Mouse (Mus musculus): ENCODE data around the gene Gpr61. TPM values are rescaled to one million over a fixed set of nuclear protein-coding genes. Genes with fewer than 3 reads are reported as not detected.

Gene Gpr61
- polyA plus RNA-seq, 1 experiment from 2014 or later = 6.1 TPM

GRCm38 (mm10) chr3:108140786-108141185, 13.9 kb downstream of the Gpr61 start:
- peaks cover 27% of the 10 kb centered on the region for H3K4me1 ChIP-seq (replicated peaks)
- H3K4me2 ChIP-seq = no peak overlapping the region
- no peak overlapping the region for H3K27ac ChIP-seq (replicated peaks)
- ATAC-seq (ENCODE audit: low FRiP score, low read depth) = no peak
- 83% methylated on average over 4 of the region's 4 CpGs for WGBS
- H3K9ac ChIP-seq = no peak overlapping the region
- H3K4me3 ChIP-seq = no peak overlapping the region
- H3K36me3 ChIP-seq = no peaks in the 10 kb centered on the region
- H3K9me3 ChIP-seq = no peaks in the 10 kb centered on the region
- H3K27me3 ChIP-seq = no peaks in the 10 kb centered on the region

- no peak overlapping the region for H3K9ac ChIP-seq
Measured at GRCm38 (mm10) chr3:108139113-108139512, 15.6 kb downstream of the Gpr61 start.

GRCm38 (mm10) chr3:108134701-108135100, 20.0 kb downstream of the Gpr61 start:
- Histone ChIP-seq H3K4me2 (no peak overlapping the region), H3K27me3 (no peaks in the 10 kb centered on the region), H3K4me3 (no peak overlapping the region), H3K9ac (no peak overlapping the region), H3K27ac (replicated peaks) (0 out of 2 replicates have a peak overlapping the region, but pooled peaks have one; percentile 10), H3K9me3 (no peaks in the 10 kb centered on the region), H3K4me1 (replicated peaks) (peaks cover 20% of the 10 kb centered on the region), H3K36me3 (no peaks in the 10 kb centered on the region)
- ATAC-seq (ENCODE audit: low FRiP score, low read depth) = 0 out of 2 replicates have a peak, but pooled peaks have one; percentile 56
- WGBS = 50% methylated on average over 11 of the region's 11 CpGs

More at GRCm38 (mm10) chr3:108139113-108139512, 15.6 kb downstream of the Gpr61 start:
- no peak for ATAC-seq (ENCODE audit: low FRiP score, low read depth)
- peaks cover 29% of the 10 kb centered on the region for H3K4me1 ChIP-seq (replicated peaks)
- H3K27ac ChIP-seq (replicated peaks) = no peak overlapping the region
- 88% methylated on average over 1 of the region's 1 CpGs for WGBS
- no peak overlapping the region for H3K4me3 ChIP-seq
- no peaks in the 10 kb centered on the region for H3K9me3 ChIP-seq
- no peaks in the 10 kb centered on the region for H3K27me3 ChIP-seq
- H3K4me2 ChIP-seq = no peak overlapping the region
- H3K36me3 ChIP-seq = no peaks in the 10 kb centered on the region

GRCm38 (mm10) chr3:108132484-108132883, 22.2 kb downstream of the Gpr61 start:
- Histone ChIP-seq H3K4me2 (no peak overlapping the region), H3K36me3 (no peaks in the 10 kb centered on the region), H3K9ac (no peak overlapping the region), H3K27ac (replicated peaks) (no peak overlapping the region), H3K9me3 (no peaks in the 10 kb centered on the region), H3K4me1 (replicated peaks) (peaks cover 23% of the 10 kb centered on the region), H3K27me3 (no peaks in the 10 kb centered on the region), H3K4me3 (no peak overlapping the region)
- no peak for ATAC-seq (ENCODE audit: low FRiP score, low read depth)
- WGBS = 92% methylated on average over 1 of the region's 1 CpGs

- Histone ChIP-seq H3K4me1 (replicated peaks) (peaks cover 23% of the 10 kb centered on the region), H3K4me3 (no peak overlapping the region), H3K9ac (no peak overlapping the region), H3K27me3 (no peaks in the 10 kb centered on the region), H3K36me3 (no peaks in the 10 kb centered on the region), H3K9me3 (no peaks in the 10 kb centered on the region), H3K4me2 (no peak overlapping the region), H3K27ac (replicated peaks) (no peak overlapping the region)
- ATAC-seq (ENCODE audit: low FRiP score, low read depth) = no peak
- 87% methylated on average over 1 of the region's 1 CpGs for WGBS
Measured at GRCm38 (mm10) chr3:108131821-108132220, 22.9 kb downstream of the Gpr61 start.

GRCm38 (mm10) chr3:108131216-108131615, 23.5 kb downstream of the Gpr61 start:
- no peak overlapping the region for H3K27ac ChIP-seq (replicated peaks)
- no peaks in the 10 kb centered on the region for H3K9me3 ChIP-seq
- H3K4me3 ChIP-seq = no peak overlapping the region
- H3K4me2 ChIP-seq = no peak overlapping the region
- ATAC-seq (ENCODE audit: low FRiP score, low read depth) = no peak
- H3K27me3 ChIP-seq = no peaks in the 10 kb centered on the region
- no peaks in the 10 kb centered on the region for H3K36me3 ChIP-seq
- WGBS = 83% methylated on average over 5 of the region's 5 CpGs
- peaks cover 23% of the 10 kb centered on the region for H3K4me1 ChIP-seq (replicated peaks)
- H3K9ac ChIP-seq = no peak overlapping the region

- Histone ChIP-seq H3K27me3 (no peaks in the 10 kb centered on the region), H3K4me3 (no peak overlapping the region), H3K4me2 (no peak overlapping the region), H3K4me1 (replicated peaks) (peaks cover 12% of the 10 kb centered on the region), H3K9ac (no peak overlapping the region), H3K9me3 (no peaks in the 10 kb centered on the region), H3K27ac (replicated peaks) (no peak overlapping the region), H3K36me3 (no peaks in the 10 kb centered on the region)
- WGBS = 93% methylated on average over 4 of the region's 4 CpGs
- ATAC-seq (ENCODE audit: low FRiP score, low read depth) = no peak
Measured at GRCm38 (mm10) chr3:108129804-108130203, 24.9 kb downstream of the Gpr61 start.

- H3K4me1 ChIP-seq (replicated peaks) = peaks cover 7% of the 10 kb centered on the region
- H3K27me3 ChIP-seq = no peaks in the 10 kb centered on the region
- H3K4me2 ChIP-seq = no peak overlapping the region
- WGBS = 90% methylated on average over 4 of the region's 4 CpGs
- H3K9ac ChIP-seq = no peak overlapping the region
- H3K27ac ChIP-seq (replicated peaks) = no peak overlapping the region
- no peak overlapping the region for H3K4me3 ChIP-seq
- no peak for ATAC-seq (ENCODE audit: low FRiP score, low read depth)
- H3K36me3 ChIP-seq = no peaks in the 10 kb centered on the region
- H3K9me3 ChIP-seq = no peaks in the 10 kb centered on the region
Measured at GRCm38 (mm10) chr3:108129367-108129766, 25.3 kb downstream of the Gpr61 start.

- no peak overlapping the region for H3K27ac ChIP-seq (replicated peaks)
- no peaks in the 10 kb centered on the region for H3K27me3 ChIP-seq
- 89% methylated on average over 5 of the region's 5 CpGs for WGBS
- no peak overlapping the region for H3K4me2 ChIP-seq
- ATAC-seq (ENCODE audit: low FRiP score, low read depth) = no peak
- peaks cover 3% of the 10 kb centered on the region; the same call in 1 of the 2 replicates for H3K4me1 ChIP-seq (replicated peaks)
- no peaks in the 10 kb centered on the region for H3K9me3 ChIP-seq
- H3K9ac ChIP-seq = no peak overlapping the region
- 0 out of 2 replicates have a peak, but pooled peaks cover under 1% of the 10 kb centered on the region for H3K36me3 ChIP-seq
- no peak overlapping the region for H3K4me3 ChIP-seq
Measured at GRCm38 (mm10) chr3:108128520-108128919, 26.2 kb downstream of the Gpr61 start.

- Histone ChIP-seq H3K4me2 (no peak overlapping the region), H3K27me3 (no peaks in the 10 kb centered on the region), H3K9ac (no peak overlapping the region), H3K4me1 (replicated peaks) (peaks cover 3% of the 10 kb centered on the region; the same call in 1 of the 2 replicates), H3K27ac (replicated peaks) (no peak overlapping the region), H3K9me3 (no peaks in the 10 kb centered on the region), H3K36me3 (peaks cover 15% of the 10 kb centered on the region), H3K4me3 (no peak overlapping the region)
- 96% methylated on average over 3 of the region's 3 CpGs for WGBS
- no peak for ATAC-seq (ENCODE audit: low FRiP score, low read depth)
Measured at GRCm38 (mm10) chr3:108126327-108126726, 28.4 kb downstream of the Gpr61 start.

GRCm38 (mm10) chr3:108124131-108124530, 30.6 kb downstream of the Gpr61 start:
- ATAC-seq (ENCODE audit: low FRiP score, low read depth) = no peak
- Histone ChIP-seq H3K4me2 (no peak overlapping the region), H3K4me1 (replicated peaks) (peaks cover 3% of the 10 kb centered on the region; the same call in 1 of the 2 replicates), H3K36me3 (peaks cover 30% of the 10 kb centered on the region), H3K9ac (no peak overlapping the region), H3K27ac (replicated peaks) (no peak overlapping the region), H3K4me3 (no peak overlapping the region), H3K9me3 (no peaks in the 10 kb centered on the region), H3K27me3 (no peaks in the 10 kb centered on the region)
- WGBS = 67% methylated on average over 1 of the region's 1 CpGs

GRCm38 (mm10) chr3:108123242-108123641, 31.4 kb downstream of the Gpr61 start:
- peaks cover 3% of the 10 kb centered on the region; the same call in 1 of the 2 replicates for H3K4me1 ChIP-seq (replicated peaks)
- no peak overlapping the region for H3K4me2 ChIP-seq
- peaks cover 30% of the 10 kb centered on the region for H3K36me3 ChIP-seq
- H3K9me3 ChIP-seq = no peaks in the 10 kb centered on the region
- H3K9ac ChIP-seq = no peak overlapping the region
- H3K27me3 ChIP-seq = no peaks in the 10 kb centered on the region
- no peak overlapping the region for H3K4me3 ChIP-seq
- H3K27ac ChIP-seq (replicated peaks) = no peak overlapping the region
- no peak for ATAC-seq (ENCODE audit: low FRiP score, low read depth)
- WGBS = 90% methylated on average over 5 of the region's 5 CpGs

GRCm38 (mm10) chr3:108121101-108121500, 33.6 kb downstream of the Gpr61 start:
- no peaks in the 10 kb centered on the region for H3K27me3 ChIP-seq
- no peak overlapping the region for H3K4me3 ChIP-seq
- no peak overlapping the region for H3K4me2 ChIP-seq
- ATAC-seq (ENCODE audit: low FRiP score, low read depth) = no peak
- H3K9ac ChIP-seq = no peak overlapping the region
- WGBS = 76% methylated on average over 3 of the region's 3 CpGs
- H3K27ac ChIP-seq (replicated peaks) = no peak overlapping the region
- no peaks in the 10 kb centered on the region for H3K9me3 ChIP-seq
- H3K36me3 ChIP-seq = peaks cover 38% of the 10 kb centered on the region
- no peaks in the 10 kb centered on the region for H3K4me1 ChIP-seq (replicated peaks)
